Mouse (Mus musculus): ENCODE measurements at regions not wholly inside any gene's neighbourhood (a gene's known extent, or its start where the extent isn't known, plus 50 kb on each side); places are given as distances from the start of the nearest gene placed in this dataset.

GRCm38 (mm10) chr15:69222391-69222790, 2721.7 kb upstream of the Lrrc6 start:
- DNase-seq (ENCODE audit: low read depth, low spot score), result no peak

Measured in forelimb bud, embryonic 11.5 days (tissue).